Mouse (Mus musculus) erythroblast, embryonic 14.5 days (primary cell): ENCODE measurements around the gene Gm45799.

Source experiments
- GATA1 ChIP-seq: IDR thresholded peaks from 2 replicates; pipeline ENCODE4 v1.6.1; 2012; ENCODE audit warnings: low read length, inconsistent platforms, mixed read lengths
- TAL1 ChIP-seq: IDR thresholded peaks from 3 replicates; pipeline ENCODE4 v1.6.1; 2012; ENCODE audit warnings: low read length, inconsistent platforms, mixed read lengths

GRCm38 (mm10) chr7:105621646-105622292 is 18.6 kb upstream of the Gm45799 start:
- TF ChIP-seq TAL1 (no peak), GATA1 (no peak)
